Mouse (Mus musculus) bone marrow macrophage, adult 2 months (primary cell): Measurements from ENCODE around the gene Aff3.

ENCODE experiments used
- CTCF ChIP-seq: IDR thresholded peaks from 2 replicates; pipeline ENCODE4 v1.5.1; 2012; ENCODE audit warnings: low read depth, mild to moderate bottlenecking, low read length, moderate library complexity
- POLR2A ChIP-seq: IDR thresholded peaks from 2 replicates; pipeline ENCODE4 v1.6.1; 2012; ENCODE audit warnings: mild to moderate bottlenecking, low read depth, low read length, borderline replicate concordance

GRCm38 (mm10) chr1:38217098-38217497 is 447.7 kb downstream of the Aff3 start:
- TF ChIP-seq CTCF (no peak), POLR2A (no peak)
